In the genomic region with DNA sequence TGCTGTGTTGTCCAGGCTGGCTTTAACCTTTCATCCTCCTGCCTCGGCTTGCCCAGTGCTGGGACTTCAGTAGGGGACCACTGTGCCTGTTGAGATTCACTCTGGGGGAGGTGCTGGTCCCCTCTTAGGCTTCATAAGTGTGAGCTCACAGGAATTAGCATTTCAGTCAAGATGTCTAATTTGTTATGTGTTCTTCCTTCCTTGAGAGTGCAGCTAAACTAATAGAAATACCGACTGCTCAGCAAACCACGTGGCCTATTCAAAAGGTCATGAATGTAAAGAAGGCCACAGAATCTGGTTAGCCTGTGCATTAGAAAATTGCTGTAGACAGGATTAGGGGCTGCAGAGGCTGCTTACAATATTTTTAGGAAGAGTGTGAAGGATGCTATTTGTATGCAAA, we compare ENCODE assay signal across 18 mouse cellular contexts.
DNase-seq lines count a peak whose midpoint lies in the region; ATAC-seq lines count a peak whose summit lies in the region.
"Had no signal": no experiment of that assay in that cellular context is flagged by ENCODE, and none has a peak within 500 bp of the region (broad histone marks: within the 10 kb centered on the region; RNA-seq: fewer than 3 reads in every experiment).

No protein-coding gene starts in this region.

- peaks cover 41% of the 10 kb centered on the region for H3K36me3 ChIP-seq in hindbrain, embryonic 10.5 days
- H3K36me3 ChIP-seq in hindbrain, embryonic 16.5 days (ENCODE audit: control insufficient read depth, insufficient read depth, low read length): peaks cover 3% of the 10 kb centered on the region; the same call in 1 of the 2 replicates
- peaks cover 17% of the 10 kb centered on the region for H3K36me3 ChIP-seq in forebrain, embryonic 15.5 days
- 0 out of 2 replicates have a peak, but pooled peaks cover 2% of the 10 kb centered on the region for H3K36me3 ChIP-seq in limb, embryonic 11.5 days (ENCODE audit: control insufficient read depth, insufficient read depth, low read length)
- H3K36me3 ChIP-seq in neural tube, embryonic 13.5 days: peaks cover 30% of the 10 kb centered on the region
- H3K36me3 ChIP-seq: embryonic facial prominence, embryonic 15.5 days had no signal

- WGBS in hindbrain, embryonic 10.5 days: 16% methylated on average over 3 of the region's 3 CpGs
- 7% methylated on average over 3 of the region's 3 CpGs for WGBS in hindbrain, embryonic 16.5 days
- WGBS in forebrain, embryonic 15.5 days: 5% methylated on average over 3 of the region's 3 CpGs
- WGBS in limb, embryonic 11.5 days: 17% methylated on average over 3 of the region's 3 CpGs
- WGBS in neural tube, embryonic 13.5 days: 15% methylated on average over 3 of the region's 3 CpGs

- DNase-seq in hindbrain, embryonic 10.5 days (ENCODE audit: low spot score): no peak
- no peak for DNase-seq in limb, embryonic 11.5 days (ENCODE audit: low spot score)
- DNase-seq in cerebellum, postnatal 4 days (ENCODE audit: low spot score in 2 of 2): no peak
- no peak for DNase-seq in cerebellum, adult 11 months
- DNase-seq in yolk sac, embryonic 10.5 days (ENCODE audit: low spot score): no peak
- DNase-seq: cerebellum, adult 9-11 months; layer of hippocampus, adult 9-11 months; lung, embryonic 14.5 days; spleen, adult 18-20 months had no signal

- peaks cover 56% of the 10 kb centered on the region for H3K4me1 ChIP-seq in hindbrain, embryonic 10.5 days (replicated peaks)
- H3K4me1 ChIP-seq in hindbrain, embryonic 16.5 days (ENCODE audit: control insufficient read depth, insufficient read depth, low read depth, low read length): peaks cover 39% of the 10 kb centered on the region
- H3K4me1 ChIP-seq in forebrain, embryonic 15.5 days: peaks cover 56% of the 10 kb centered on the region
- H3K4me1 ChIP-seq in limb, embryonic 11.5 days (ENCODE audit: control insufficient read depth, insufficient read depth, low read length): peaks cover 39% of the 10 kb centered on the region
- H3K4me1 ChIP-seq in neural tube, embryonic 13.5 days (replicated peaks): peaks cover 57% of the 10 kb centered on the region

- H3K9ac ChIP-seq in hindbrain, embryonic 16.5 days (ENCODE audit: low read depth, low read length): no peak overlapping the region
- no peak overlapping the region for H3K9ac ChIP-seq in forebrain, embryonic 15.5 days (replicated peaks)
- no peak overlapping the region for H3K9ac ChIP-seq in limb, embryonic 11.5 days (ENCODE audit: low read length)
- no peak overlapping the region for H3K9ac ChIP-seq in neural tube, embryonic 13.5 days
- H3K9ac ChIP-seq: embryonic facial prominence, embryonic 15.5 days; lung, embryonic 14.5 days had no signal

- no peaks in the 10 kb centered on the region for H3K27me3 ChIP-seq in hindbrain, embryonic 10.5 days (ENCODE audit: insufficient read depth, poor library complexity, severe bottlenecking)
- H3K27me3 ChIP-seq in hindbrain, embryonic 16.5 days (replicated peaks; ENCODE audit: control insufficient read depth, insufficient read depth, low read length): no peaks in the 10 kb centered on the region
- H3K27me3 ChIP-seq in forebrain, embryonic 15.5 days: no peaks in the 10 kb centered on the region
- H3K27me3 ChIP-seq in limb, embryonic 11.5 days (ENCODE audit: control insufficient read depth, insufficient read depth, low read length): no peaks in the 10 kb centered on the region
- H3K27me3 ChIP-seq in neural tube, embryonic 13.5 days: no peaks in the 10 kb centered on the region
- H3K27me3 ChIP-seq: embryonic facial prominence, embryonic 15.5 days; Patski had no signal

- peak overlapping the region; percentile 79 for H3K27ac ChIP-seq in hindbrain, embryonic 10.5 days
- no peak overlapping the region for H3K27ac ChIP-seq in hindbrain, embryonic 16.5 days (ENCODE audit: low read depth, low read length)
- peak overlapping the region; percentile 89 for H3K27ac ChIP-seq in forebrain, embryonic 15.5 days (replicated peaks)
- H3K27ac ChIP-seq in limb, embryonic 11.5 days (replicated peaks; ENCODE audit: low read depth, low read length): peak overlapping the region; percentile 62; the same call in 1 of the 2 replicates
- H3K27ac ChIP-seq in neural tube, embryonic 13.5 days (replicated peaks): peak overlapping the region; percentile 70
- H3K27ac ChIP-seq: embryonic facial prominence, embryonic 15.5 days; kidney, postnatal 0 days; stomach, postnatal 0 days had no signal

- ATAC-seq in hindbrain, embryonic 16.5 days: no peak
- ATAC-seq in forebrain, embryonic 15.5 days (replicated peaks): peak; percentile 47
- peak; percentile 42; the same call in 1 of the 2 replicates for ATAC-seq in limb, embryonic 11.5 days (ENCODE audit: insufficient number of reproducible peaks, low FRiP score, low TSS enrichment, low read depth)
- no peak for ATAC-seq in neural tube, embryonic 13.5 days (ENCODE audit: low read depth)
- ATAC-seq: inflammation-experienced regulatory T-cells, adult 6 months; Patski had no signal

- no peaks in the 10 kb centered on the region for H3K9me3 ChIP-seq in hindbrain, embryonic 10.5 days
- no peaks in the 10 kb centered on the region for H3K9me3 ChIP-seq in hindbrain, embryonic 16.5 days (ENCODE audit: control insufficient read depth, low read length)
- no peaks in the 10 kb centered on the region for H3K9me3 ChIP-seq in forebrain, embryonic 15.5 days
- no peaks in the 10 kb centered on the region for H3K9me3 ChIP-seq in limb, embryonic 11.5 days (ENCODE audit: control insufficient read depth, low read length)
- no peaks in the 10 kb centered on the region for H3K9me3 ChIP-seq in neural tube, embryonic 13.5 days
- H3K9me3 ChIP-seq: embryonic facial prominence, embryonic 15.5 days; megakaryocyte, embryonic 14.5 days had no signal

- no peak overlapping the region for H3K4me2 ChIP-seq in hindbrain, embryonic 16.5 days (ENCODE audit: low read length)
- no peak overlapping the region for H3K4me2 ChIP-seq in forebrain, embryonic 15.5 days (replicated peaks)
- H3K4me2 ChIP-seq in limb, embryonic 11.5 days (ENCODE audit: low read depth, severe bottlenecking): no peak overlapping the region
- no peak overlapping the region for H3K4me2 ChIP-seq in neural tube, embryonic 13.5 days
- H3K4me2 ChIP-seq: embryonic facial prominence, embryonic 15.5 days; lung, embryonic 14.5 days had no signal

- H3K4me3 ChIP-seq in hindbrain, embryonic 10.5 days: no peak overlapping the region
- no peak overlapping the region for H3K4me3 ChIP-seq in hindbrain, embryonic 16.5 days (ENCODE audit: low read length)
- H3K4me3 ChIP-seq in forebrain, embryonic 15.5 days: no peak overlapping the region
- no peak overlapping the region for H3K4me3 ChIP-seq in limb, embryonic 11.5 days (ENCODE audit: low read depth, low read length)
- no peak overlapping the region for H3K4me3 ChIP-seq in neural tube, embryonic 13.5 days
- H3K4me3 ChIP-seq: embryonic facial prominence, embryonic 15.5 days; megakaryocyte, embryonic 14.5 days had no signal

Comparison
In these comparisons a context has a peak if more than half of its experiments do, and no peak if none do; other contexts are left out.
1. ATAC-seq: peak in forebrain, embryonic 15.5 days (single experiment) and limb, embryonic 11.5 days (single experiment); none in hindbrain, embryonic 16.5 days (single experiment) and neural tube, embryonic 13.5 days (single experiment).